Mouse (Mus musculus) testis, adult 2 months (tissue): ENCODE data around the gene Cnpy2. TPM values are rescaled to one million over a fixed set of nuclear protein-coding genes. Genes with fewer than 3 reads are reported as not detected.

Experiments
- H3K27ac ChIP-seq: fragments of 200-500 bp; 2 replicates; pipeline ENCODE4 v1.5.1; 2012; ENCODE audit warnings: low read depth, low read length; ENCODE audit not compliant: control insufficient read depth, insufficient read depth
- H3K27me3 ChIP-seq: fragments of 200-500 bp; 2 replicates; pipeline ENCODE4 v1.6.1; 2012; ENCODE audit warnings: mild to moderate bottlenecking, low read length, moderate library complexity; ENCODE audit not compliant: control insufficient read depth, insufficient read depth
- H3K36me3 ChIP-seq: fragments of 200-500 bp; 2 replicates; pipeline ENCODE4 v1.6.1; 2012; ENCODE audit warnings: mild to moderate bottlenecking, low read length; ENCODE audit not compliant: control insufficient read depth, insufficient read depth
- H3K4me1 ChIP-seq: fragments of 200-500 bp; 2 replicates; pipeline ENCODE4 v1.6.1; 2012; ENCODE audit warnings: low read length; ENCODE audit not compliant: control insufficient read depth, insufficient read depth
- H3K4me3 ChIP-seq: fragments of 200-500 bp; 2 replicates; pipeline ENCODE4 v1.5.1; 2012; ENCODE audit warnings: low read depth, mild to moderate bottlenecking, low read length, moderate library complexity, mixed read lengths; ENCODE audit not compliant: control insufficient read depth
- CTCF ChIP-seq: fragments of 200-500 bp; IDR thresholded peaks from 2 replicates; pipeline ENCODE4 v1.5.1; 2012; ENCODE audit warnings: low read depth, mild to moderate bottlenecking, inconsistent platforms, low read length, moderate library complexity; ENCODE audit not compliant: control insufficient read depth, insufficient read depth, insufficient replicate concordance
- POLR2A ChIP-seq: fragments of 200-500 bp; IDR thresholded peaks from 2 replicates; pipeline ENCODE4 v1.6.1; 2012; ENCODE audit warnings: low read depth, mild to moderate bottlenecking, inconsistent platforms, low read length, moderate library complexity; ENCODE audit not compliant: control insufficient read depth
- polyA plus RNA-seq: library from polyadenylated mRNA; depleted of rRNA; stranded (reverse); fragments of >200 nt; gene quantifications from 2 replicates; pipeline ENCODE4 v1.2.3, GENCODE M21; 2012; rRNA removed

Cnpy2 gene
- polyA plus RNA-seq, 1 experiment = 7.4 TPM

GRCm38 (mm10) chr10:128369599-128369998, 47.3 kb downstream of the Cnpy2 start:
- Histone ChIP-seq H3K27ac (peak overlapping the region; percentile 95), H3K4me3 (peak overlapping the region; percentile 96), H3K27me3 (no peaks in the 10 kb centered on the region), H3K4me1 (peaks cover 16% of the 10 kb centered on the region), H3K36me3 (no peaks in the 10 kb centered on the region)
- TF ChIP-seq POLR2A = no peak
- no peak for TF ChIP-seq CTCF

GRCm38 (mm10) chr10:128370021-128370420, 47.8 kb downstream of the Cnpy2 start:
- no peak for TF ChIP-seq CTCF
- TF ChIP-seq POLR2A = no peak
- Histone ChIP-seq H3K36me3 (no peaks in the 10 kb centered on the region), H3K4me1 (peaks cover 16% of the 10 kb centered on the region), H3K27ac (no peak overlapping the region), H3K4me3 (no peak overlapping the region), H3K27me3 (no peaks in the 10 kb centered on the region)

GRCm38 (mm10) chr10:128370601-128371000, 48.3 kb downstream of the Cnpy2 start:
- TF ChIP-seq CTCF = no peak
- TF ChIP-seq POLR2A = no peak
- no peak overlapping the region for H3K4me3 ChIP-seq
- no peaks in the 10 kb centered on the region for H3K36me3 ChIP-seq
- H3K4me1 ChIP-seq = peaks cover 16% of the 10 kb centered on the region
- peak overlapping the region; percentile 14 for H3K27ac ChIP-seq
- H3K27me3 ChIP-seq = no peaks in the 10 kb centered on the region

GRCm38 (mm10) chr10:128372142-128372541, 49.9 kb downstream of the Cnpy2 start:
- TF ChIP-seq POLR2A = no peak
- TF ChIP-seq CTCF = no peak
- no peaks in the 10 kb centered on the region for H3K27me3 ChIP-seq
- peaks cover 16% of the 10 kb centered on the region for H3K4me1 ChIP-seq
- no peak overlapping the region for H3K27ac ChIP-seq
- H3K36me3 ChIP-seq = no peaks in the 10 kb centered on the region
- H3K4me3 ChIP-seq = no peak overlapping the region

GRCm38 (mm10) chr10:128372989-128373748, 50.9 kb downstream of the Cnpy2 start:
- Histone ChIP-seq H3K27ac (no peak overlapping the region), H3K4me3 (no peak overlapping the region), H3K36me3 (no peaks in the 10 kb centered on the region), H3K27me3 (no peaks in the 10 kb centered on the region), H3K4me1 (peaks cover 21% of the 10 kb centered on the region)
- TF ChIP-seq POLR2A = no peak

GRCm38 (mm10) chr10:128374393-128374792, 52.1 kb downstream of the Cnpy2 start:
- H3K4me1 ChIP-seq = peaks cover 19% of the 10 kb centered on the region
- H3K4me3 ChIP-seq = no peak overlapping the region
- H3K27me3 ChIP-seq = no peaks in the 10 kb centered on the region
- H3K36me3 ChIP-seq = no peaks in the 10 kb centered on the region
- TF ChIP-seq CTCF = peak; percentile 61; the same call in 1 of the 2 replicates
- TF ChIP-seq POLR2A = no peak
- no peak overlapping the region for H3K27ac ChIP-seq

- H3K4me3 ChIP-seq = peak overlapping the region; percentile 83
- no peaks in the 10 kb centered on the region for H3K36me3 ChIP-seq
- H3K27ac ChIP-seq = peak overlapping the region; percentile 75
- no peak for TF ChIP-seq POLR2A
- no peaks in the 10 kb centered on the region for H3K27me3 ChIP-seq
- peaks cover 13% of the 10 kb centered on the region for H3K4me1 ChIP-seq
These were observed 53.8 kb downstream of the Cnpy2 start for GRCm38 (mm10) chr10:128376099-128376454.

- Histone ChIP-seq H3K27ac (peak within 1 kb of the TSS; percentile 81), H3K4me3 (peak within 1 kb of the TSS; percentile 83), H3K27me3 (no peaks in the 10 kb centered on the region), H3K4me1 (peaks cover 13% of the 10 kb centered on the region), H3K36me3 (no peaks in the 10 kb centered on the region)
- TF ChIP-seq CTCF (peak; percentile 24; the same call in 1 of the 2 replicates), POLR2A (peak; percentile 60; the same call in 1 of the 2 replicates)
These were observed 54.4 kb downstream of the Cnpy2 start, which contains the start of gene Ankrd52 for GRCm38 (mm10) chr10:128376455-128377211. TSS of gene Ankrd52 (plus strand) at chr10:128377115.

Other genes starting within 250 kb of the Cnpy2 start
- 805 and 830 TPM in 2 replicates for gene Atp5b, start 239.2 kb upstream of the Cnpy2 start, polyA plus RNA-seq
- gene Baz2a, start 230.9 kb upstream of the Cnpy2 start, polyA plus RNA-seq = 90.5 and 100 TPM in 2 replicates
- gene Rbms2, start 142.2 kb upstream of the Cnpy2 start, polyA plus RNA-seq = 17.3 and 19.4 TPM in 2 replicates
- gene Gls2, start 128.0 kb upstream of the Cnpy2 start, polyA plus RNA-seq = 3.7 and 5.3 TPM in 2 replicates
- gene Spryd4, start 110.7 kb upstream of the Cnpy2 start, polyA plus RNA-seq = 3.1 and 3.4 TPM in 2 replicates
- gene Mip, start 96.6 kb upstream of the Cnpy2 start, polyA plus RNA-seq = not detected in 2 replicates
- gene Timeless, start 90.4 kb upstream of the Cnpy2 start, polyA plus RNA-seq = 3.4 and 4.4 TPM in 2 replicates
- 0.05 TPM in 1 of 2 replicates, not detected in the other for gene Apon, start 68.4 kb upstream of the Cnpy2 start, polyA plus RNA-seq
- gene Apof, start 53.8 kb upstream of the Cnpy2 start, polyA plus RNA-seq = 0.44 and 0.60 TPM in 2 replicates
- 6.0 and 6.6 TPM in 2 replicates for gene Stat2, start 51.9 kb upstream of the Cnpy2 start, polyA plus RNA-seq
- 0.06 and 0.36 TPM in 2 replicates for gene Il23a, start 23.7 kb upstream of the Cnpy2 start, polyA plus RNA-seq
- gene Pan2, start 19.1 kb upstream of the Cnpy2 start, polyA plus RNA-seq = 21.1 and 24.6 TPM in 2 replicates
- gene Cs, start 15.3 kb downstream of the Cnpy2 start, polyA plus RNA-seq = 58.8 and 59.4 TPM in 2 replicates
- 21.2 TPM in 2 replicates for gene Coq10a, start 46.5 kb downstream of the Cnpy2 start, polyA plus RNA-seq
- 6.8 and 7.0 TPM in 2 replicates for gene Ankrd52, start 54.7 kb downstream of the Cnpy2 start, polyA plus RNA-seq
- 0.14 and 0.18 TPM in 2 replicates for gene Slc39a5, start 78.8 kb downstream of the Cnpy2 start, polyA plus RNA-seq
- gene Nabp2, start 89.0 kb downstream of the Cnpy2 start, polyA plus RNA-seq = 22.5 and 27.7 TPM in 2 replicates
- gene Rnf41, start 89.2 kb downstream of the Cnpy2 start, polyA plus RNA-seq = 82.6 and 84.1 TPM in 2 replicates
- gene Smarcc2, start 136.8 kb downstream of the Cnpy2 start, polyA plus RNA-seq = 138 and 141 TPM in 2 replicates
- 191 and 248 TPM in 2 replicates for gene Myl6, start 171.7 kb downstream of the Cnpy2 start, polyA plus RNA-seq
- 20.3 and 23.2 TPM in 2 replicates for gene Myl6b, start 176.2 kb downstream of the Cnpy2 start, polyA plus RNA-seq
- 1.6 and 3.1 TPM in 2 replicates for gene Esyt1, start 203.4 kb downstream of the Cnpy2 start, polyA plus RNA-seq
- gene Zc3h10, start 225.3 kb downstream of the Cnpy2 start, polyA plus RNA-seq = 29.9 and 33.9 TPM in 2 replicates
- gene Rpl41, start 226.8 kb downstream of the Cnpy2 start, polyA plus RNA-seq = 1,504 and 1,952 TPM in 2 replicates
- 31.7 and 36.5 TPM in 2 replicates for gene Pa2g4, start 243.5 kb downstream of the Cnpy2 start, polyA plus RNA-seq